Comparison of ENCODE assay signal across 22 mouse cellular contexts in the genomic region with DNA sequence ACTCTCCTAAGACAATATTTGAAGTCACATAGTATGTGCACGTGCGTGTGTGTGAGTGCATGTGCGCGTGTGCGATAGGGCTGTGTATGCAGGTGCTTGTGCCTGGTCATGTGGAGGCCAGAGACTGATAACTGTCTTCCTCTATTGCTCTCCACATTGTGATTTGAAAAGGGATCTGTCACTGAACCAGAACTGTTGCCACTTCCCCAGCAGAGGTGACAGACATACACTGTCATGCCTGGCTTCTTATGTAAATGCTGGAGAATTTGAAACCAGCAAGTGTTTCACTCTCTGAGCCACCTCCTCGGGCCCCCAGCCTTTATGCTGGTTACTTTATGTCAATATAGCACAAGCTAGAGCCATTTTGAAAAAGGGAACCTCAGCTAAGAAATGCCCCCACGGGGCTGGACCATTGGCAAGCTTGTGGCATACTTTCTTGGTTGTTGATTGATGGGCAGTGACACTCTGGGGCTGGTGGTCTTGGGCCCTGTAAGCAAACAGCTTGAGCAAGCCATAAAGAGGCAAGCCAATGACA. TPM values are rescaled to one million over a fixed set of nuclear protein-coding genes. Genes with fewer than 3 reads are reported as not detected.
DNase-seq lines count a peak whose midpoint lies in the region; ATAC-seq and TF ChIP-seq lines count a peak whose summit lies in the region.
"Had no signal": no experiment of that assay in that cellular context is flagged by ENCODE, and none has a peak within 500 bp of the region (broad histone marks: within the 10 kb centered on the region; RNA-seq: fewer than 3 reads in every experiment).

No protein-coding gene starts in this region.

- H3K4me3 ChIP-seq in forebrain, embryonic 14.5 days (ENCODE audit: low read depth, low read length): no peak overlapping the region
- H3K4me3 ChIP-seq in forebrain, postnatal 0 days (ENCODE audit: low read depth, low read length): no peak overlapping the region
- H3K4me3 ChIP-seq in neural tube, embryonic 13.5 days: no peak overlapping the region
- H3K4me3 ChIP-seq in neural tube, embryonic 15.5 days (replicated peaks): no peak overlapping the region
- no peak overlapping the region for H3K4me3 ChIP-seq in kidney, embryonic 14.5 days (ENCODE audit: low read length)
- H3K4me3 ChIP-seq: heart, adult 2 months; heart, embryonic 15.5 days; hindbrain, embryonic 13.5 days had no signal

- ATAC-seq in forebrain, embryonic 14.5 days: peak; percentile 34; the same call in 1 of the 2 replicates
- ATAC-seq in forebrain, postnatal 0 days: no peak
- ATAC-seq in neural tube, embryonic 13.5 days (ENCODE audit: low read depth): 0 out of 2 replicates have a peak, but pooled peaks have one; percentile 32
- ATAC-seq in neural tube, embryonic 15.5 days (ENCODE audit: low FRiP score): no peak
- peak; percentile 26; the same call in 1 of the 2 replicates for ATAC-seq in neutrophil, adult 5-6 weeks (ENCODE audit: extremely low read depth, insufficient number of reproducible peaks, low FRiP score, poor library complexity, severe bottlenecking)
- no peak for ATAC-seq in kidney, embryonic 14.5 days (ENCODE audit: low FRiP score, low TSS enrichment)
- ATAC-seq: CD4-positive, CD25-positive, alpha-beta regulatory T cell, adult 4 months; forebrain, embryonic 16.5 days; hindbrain, postnatal 0 days had no signal

- no peaks in the 10 kb centered on the region for H3K9me3 ChIP-seq in forebrain, embryonic 14.5 days (replicated peaks; ENCODE audit: control insufficient read depth, low read length)
- H3K9me3 ChIP-seq in forebrain, postnatal 0 days (ENCODE audit: low read length): no peaks in the 10 kb centered on the region
- H3K9me3 ChIP-seq in neural tube, embryonic 13.5 days: no peaks in the 10 kb centered on the region
- no peaks in the 10 kb centered on the region for H3K9me3 ChIP-seq in neural tube, embryonic 15.5 days (replicated peaks)
- no peaks in the 10 kb centered on the region for H3K9me3 ChIP-seq in kidney, embryonic 14.5 days (ENCODE audit: control insufficient read depth, low read length)
- H3K9me3 ChIP-seq: heart, embryonic 15.5 days; hindbrain, embryonic 13.5 days had no signal

- H3K27me3 ChIP-seq in forebrain, embryonic 14.5 days (replicated peaks; ENCODE audit: control insufficient read depth, insufficient read depth, low read length): no peaks in the 10 kb centered on the region
- H3K27me3 ChIP-seq in forebrain, postnatal 0 days (ENCODE audit: insufficient read depth, low read length): no peaks in the 10 kb centered on the region
- H3K27me3 ChIP-seq in neural tube, embryonic 13.5 days: no peaks in the 10 kb centered on the region
- H3K27me3 ChIP-seq in neural tube, embryonic 15.5 days (replicated peaks): no peaks in the 10 kb centered on the region
- no peaks in the 10 kb centered on the region for H3K27me3 ChIP-seq in kidney, embryonic 14.5 days (ENCODE audit: control insufficient read depth, insufficient read depth, low read length)
- H3K27me3 ChIP-seq: heart, embryonic 15.5 days; hindbrain, embryonic 13.5 days had no signal

- H3K9ac ChIP-seq in forebrain, embryonic 14.5 days (ENCODE audit: low read length): no peak overlapping the region
- H3K9ac ChIP-seq in forebrain, postnatal 0 days: no peak overlapping the region
- H3K9ac ChIP-seq in neural tube, embryonic 13.5 days: no peak overlapping the region
- no peak overlapping the region for H3K9ac ChIP-seq in neural tube, embryonic 15.5 days (replicated peaks)
- no peak overlapping the region for H3K9ac ChIP-seq in kidney, embryonic 14.5 days (ENCODE audit: low read depth, low read length)
- H3K9ac ChIP-seq: heart, embryonic 15.5 days; hindbrain, embryonic 13.5 days had no signal

- H3K4me2 ChIP-seq in forebrain, embryonic 14.5 days (ENCODE audit: low read length): no peak overlapping the region
- no peak overlapping the region for H3K4me2 ChIP-seq in forebrain, postnatal 0 days (ENCODE audit: low read depth)
- no peak overlapping the region for H3K4me2 ChIP-seq in neural tube, embryonic 13.5 days
- no peak overlapping the region for H3K4me2 ChIP-seq in neural tube, embryonic 15.5 days
- no peak overlapping the region for H3K4me2 ChIP-seq in kidney, embryonic 14.5 days (replicated peaks; ENCODE audit: low read depth, low read length)
- H3K4me2 ChIP-seq: heart, embryonic 11.5 days; heart, embryonic 15.5 days; hindbrain, embryonic 13.5 days had no signal

- no peak for DNase-seq in forebrain, embryonic 14.5 days (ENCODE audit: low spot score)
- no peak for DNase-seq in forebrain, postnatal 0 days
- DNase-seq in B cell, adult 2 months: peak; percentile 29 to 31
- DNase-seq: adrenal gland, postnatal 10 days; cerebellum, adult 18-20 months; cerebellum, postnatal 10 days; gastrocnemius, postnatal 14 days; heart, adult 2 months; heart, postnatal 14 days had no signal

- TF ChIP-seq CTCF in forebrain, postnatal 0 days (IDR thresholded peaks at IDR 0.05; ENCODE audit: low read depth): no peak

- H3K4me1 ChIP-seq in forebrain, embryonic 14.5 days (ENCODE audit: control insufficient read depth, insufficient read depth, low read length): no peaks in the 10 kb centered on the region
- H3K4me1 ChIP-seq in forebrain, postnatal 0 days (ENCODE audit: insufficient read depth): no peaks in the 10 kb centered on the region
- H3K4me1 ChIP-seq in neural tube, embryonic 13.5 days (replicated peaks): peaks cover 6% of the 10 kb centered on the region
- 0 out of 2 replicates have a peak, but pooled peaks cover 3% of the 10 kb centered on the region for H3K4me1 ChIP-seq in neural tube, embryonic 15.5 days
- no peaks in the 10 kb centered on the region for H3K4me1 ChIP-seq in kidney, embryonic 14.5 days (ENCODE audit: control insufficient read depth, insufficient read depth, low read length)
- H3K4me1 ChIP-seq: heart, embryonic 15.5 days had no signal

- H3K36me3 ChIP-seq in forebrain, embryonic 14.5 days (ENCODE audit: control insufficient read depth, insufficient read depth, low read length): no peaks in the 10 kb centered on the region
- H3K36me3 ChIP-seq in forebrain, postnatal 0 days (ENCODE audit: insufficient read depth): no peaks in the 10 kb centered on the region; the same call in 1 of the 2 replicates
- H3K36me3 ChIP-seq in neural tube, embryonic 13.5 days: no peaks in the 10 kb centered on the region
- no peaks in the 10 kb centered on the region for H3K36me3 ChIP-seq in neural tube, embryonic 15.5 days
- H3K36me3 ChIP-seq in kidney, embryonic 14.5 days (ENCODE audit: control insufficient read depth, insufficient read depth, low read length): no peaks in the 10 kb centered on the region
- H3K36me3 ChIP-seq: heart, embryonic 15.5 days had no signal

- WGBS in forebrain, embryonic 14.5 days: 83% methylated on average over 7 of the region's 7 CpGs
- 78% methylated on average over 7 of the region's 7 CpGs for WGBS in forebrain, postnatal 0 days
- WGBS in neural tube, embryonic 13.5 days: 77% methylated on average over 7 of the region's 7 CpGs
- WGBS in neural tube, embryonic 15.5 days: 79% methylated on average over 7 of the region's 7 CpGs
- 77% methylated on average over 7 of the region's 7 CpGs for WGBS in kidney, embryonic 14.5 days

- H3K27ac ChIP-seq in forebrain, embryonic 14.5 days (ENCODE audit: low read depth, low read length): no peak overlapping the region
- no peak overlapping the region for H3K27ac ChIP-seq in forebrain, postnatal 0 days (ENCODE audit: low read depth, low read length)
- H3K27ac ChIP-seq in neural tube, embryonic 13.5 days (replicated peaks): no peak overlapping the region
- H3K27ac ChIP-seq in neural tube, embryonic 15.5 days (replicated peaks): no peak overlapping the region
- H3K27ac ChIP-seq in kidney, embryonic 14.5 days (ENCODE audit: low read depth, low read length): no peak overlapping the region
- H3K27ac ChIP-seq: heart, adult 2 months; heart, embryonic 15.5 days; hindbrain, embryonic 13.5 days; hindbrain, postnatal 0 days had no signal

RNA-seq across cellular contexts. Expression of a gene that starts 28.8 kb away (rescaled TPM):
- polyA plus RNA-seq in forebrain, embryonic 14.5 days (2014; fragmentation: Nextera tagmentation; extraction: Ambion mirVana): 4.0 and 4.4 TPM in 2 replicates
- 8.9 and 9.8 TPM in 2 replicates for total RNA-seq in forebrain, postnatal 0 days (2014; rRNA removed)
- 3.6 and 5.3 TPM in 2 replicates for polyA plus RNA-seq in forebrain, postnatal 0 days (2015; fragmentation: Nextera tagmentation; extraction: Ambion mirVana)
- 8.8 and 9.2 TPM in 2 replicates for polyA plus RNA-seq in neural tube, embryonic 13.5 days (2015; fragmentation: Nextera tagmentation; extraction: Ambion mirVana)
- polyA plus RNA-seq in neural tube, embryonic 15.5 days (2015; fragmentation: Nextera tagmentation; extraction: Ambion mirVana): 5.1 and 5.6 TPM in 2 replicates
- 41.7 and 42.6 TPM in 2 replicates for total RNA-seq in neutrophil, adult 5-6 weeks (2017)
- 3.5 and 4.3 TPM in 2 replicates for polyA plus RNA-seq in kidney, embryonic 14.5 days (2014; fragmentation: Nextera tagmentation; extraction: Ambion mirVana)

RNA-seq across cellular contexts. Expression of a gene that starts 46.7 kb away (rescaled TPM):
- polyA plus RNA-seq in forebrain, embryonic 14.5 days (2014; fragmentation: Nextera tagmentation; extraction: Ambion mirVana): 0.20 and 0.42 TPM in 2 replicates
- 0.15 TPM in 1 of 2 replicates, not detected in the other for total RNA-seq in forebrain, postnatal 0 days (2014; rRNA removed)
- polyA plus RNA-seq in forebrain, postnatal 0 days (2015; fragmentation: Nextera tagmentation; extraction: Ambion mirVana): 0.07 and 0.09 TPM in 2 replicates
- 0.11 and 0.14 TPM in 2 replicates for polyA plus RNA-seq in neural tube, embryonic 13.5 days (2015; fragmentation: Nextera tagmentation; extraction: Ambion mirVana)
- polyA plus RNA-seq in neural tube, embryonic 15.5 days (2015; fragmentation: Nextera tagmentation; extraction: Ambion mirVana): 0.09 and 0.88 TPM in 2 replicates
- not detected in 2 replicates for total RNA-seq in neutrophil, adult 5-6 weeks (2017)
- polyA plus RNA-seq in kidney, embryonic 14.5 days (2014; fragmentation: Nextera tagmentation; extraction: Ambion mirVana): 0.41 and 0.77 TPM in 2 replicates
- total RNA-seq: gastrocnemius, adult 18-20 months; gastrocnemius, postnatal 14 days; heart, adult 2 months; heart, postnatal 14 days; hematopoietic stem cell, adult 5-6 weeks; MEL had no signal
- polyA plus RNA-seq: CD4-positive, CD25-positive, alpha-beta regulatory T cell, adult 4 months had no signal

Comparison
In these comparisons a context has a peak if more than half of its experiments do, and no peak if none do; other contexts are left out.
1. ATAC-seq: peak in forebrain, embryonic 14.5 days (single experiment), neural tube, embryonic 13.5 days (single experiment) and neutrophil, adult 5-6 weeks (single experiment); none in forebrain, postnatal 0 days (single experiment), neural tube, embryonic 15.5 days (single experiment) and kidney, embryonic 14.5 days (single experiment).
2. DNase-seq: peak in B cell, adult 2 months (2 of 2); none in forebrain, embryonic 14.5 days (single experiment) and forebrain, postnatal 0 days (single experiment).